Mouse (Mus musculus) kidney, adult 11 months (tissue): ENCODE measurements around the gene Dusp14.

Source experiments
- DNase-seq: peaks from one replicate; pipeline ENCODE4 v3.0.0; 2022

Dusp14 gene

DNA sequence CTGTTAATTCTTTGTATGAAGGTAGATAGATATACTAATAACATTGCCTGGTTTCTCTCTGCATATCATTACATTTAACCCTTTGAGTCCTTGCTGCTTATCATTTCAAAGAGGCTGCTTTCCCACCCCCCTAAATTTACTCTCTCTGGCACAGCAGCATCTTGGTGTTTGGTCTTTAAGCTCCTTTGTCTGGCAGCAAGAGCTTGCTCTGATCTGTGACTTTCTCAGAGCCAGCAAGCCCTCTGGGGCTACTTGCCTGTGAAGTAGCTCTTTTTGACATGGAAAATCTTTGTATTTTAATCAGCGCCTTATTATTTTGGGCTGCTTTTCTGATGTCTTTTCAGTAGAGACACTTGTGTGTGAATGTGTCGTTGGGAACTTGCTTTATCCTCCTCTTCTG, 57.5 kb downstream of the Dusp14 start:
- no peak for DNase-seq

DNA sequence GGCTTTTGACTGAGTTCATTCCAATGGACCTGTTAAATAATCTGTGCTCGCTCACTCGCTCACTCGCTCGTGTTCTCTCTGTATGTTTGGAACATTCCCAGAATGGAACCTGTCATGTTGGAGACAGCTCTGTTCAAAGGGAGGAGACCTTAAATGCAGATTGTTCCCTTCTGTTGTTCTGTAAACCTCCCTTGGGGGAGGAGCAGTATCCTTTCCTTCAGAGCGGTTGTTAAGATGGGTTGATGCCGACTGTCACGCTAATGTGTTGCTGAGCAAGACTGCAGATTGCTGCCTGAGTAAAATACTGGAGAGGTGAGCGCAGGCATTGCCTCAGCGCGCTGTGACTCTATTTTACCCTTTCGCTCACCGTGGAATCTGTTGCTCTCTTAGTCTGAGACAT, 58.0 kb downstream of the Dusp14 start:
- DNase-seq = no peak

DNA sequence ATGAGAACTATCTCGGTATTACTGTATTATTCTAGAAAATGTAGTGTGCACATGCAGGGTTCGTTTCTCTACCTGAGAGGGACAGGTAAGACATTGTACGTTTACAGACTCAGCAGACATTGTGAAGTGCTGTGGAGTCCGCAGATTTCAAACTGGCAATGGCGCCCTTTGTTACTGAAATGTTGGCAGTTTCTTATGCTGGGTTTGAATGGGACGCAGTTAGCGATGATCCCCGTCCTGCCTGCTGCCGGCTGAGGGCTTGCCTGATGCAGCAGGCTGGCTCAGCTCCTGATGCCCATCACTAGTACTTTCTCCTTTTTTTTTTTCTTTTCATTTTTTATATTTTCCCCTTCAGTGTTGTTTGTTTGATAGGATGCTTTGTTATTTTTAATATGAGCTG, 58.6 kb downstream of the Dusp14 start:
- no peak for DNase-seq

DNA sequence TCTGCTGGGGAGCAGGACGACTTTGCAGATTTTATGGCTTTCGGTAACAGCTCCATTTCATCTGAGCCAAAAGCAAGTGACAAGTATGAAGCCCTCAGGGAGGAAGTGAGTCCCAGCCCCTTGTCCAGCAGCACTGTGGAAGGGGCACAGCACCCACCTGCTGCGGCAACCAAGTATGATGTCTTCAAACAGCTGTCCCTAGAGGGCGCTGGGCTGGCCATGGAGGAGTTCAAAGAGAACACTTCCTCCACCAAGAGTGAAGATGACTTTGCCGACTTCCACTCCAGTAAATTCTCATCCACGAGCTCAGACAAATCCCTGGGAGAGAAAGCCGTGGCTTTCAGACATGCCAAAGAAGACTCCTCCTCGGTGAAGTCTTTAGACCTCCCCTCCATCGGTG, 60.1 kb downstream of the Dusp14 start:
- no peak for DNase-seq

DNA sequence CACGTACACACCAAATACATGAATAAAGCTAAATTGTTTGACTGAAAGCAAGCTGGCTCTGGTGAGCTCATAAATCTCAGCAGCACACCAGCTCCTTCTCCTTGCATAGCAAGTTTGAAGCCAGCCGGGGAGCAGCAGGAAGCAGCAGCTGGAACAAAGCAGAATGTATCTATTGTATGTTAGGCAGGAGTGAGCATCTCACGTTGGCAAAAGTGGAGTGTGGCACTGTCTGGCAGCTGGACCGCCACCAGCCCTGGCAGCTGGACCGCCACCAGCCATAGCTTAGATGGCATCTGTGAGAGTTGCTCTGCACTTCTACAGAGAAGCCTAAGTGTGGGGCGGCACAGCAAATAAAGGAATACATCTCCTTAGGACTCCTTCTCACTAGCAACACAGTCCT, 65.1 kb downstream of the Dusp14 start:
- DNase-seq = no peak

DNA sequence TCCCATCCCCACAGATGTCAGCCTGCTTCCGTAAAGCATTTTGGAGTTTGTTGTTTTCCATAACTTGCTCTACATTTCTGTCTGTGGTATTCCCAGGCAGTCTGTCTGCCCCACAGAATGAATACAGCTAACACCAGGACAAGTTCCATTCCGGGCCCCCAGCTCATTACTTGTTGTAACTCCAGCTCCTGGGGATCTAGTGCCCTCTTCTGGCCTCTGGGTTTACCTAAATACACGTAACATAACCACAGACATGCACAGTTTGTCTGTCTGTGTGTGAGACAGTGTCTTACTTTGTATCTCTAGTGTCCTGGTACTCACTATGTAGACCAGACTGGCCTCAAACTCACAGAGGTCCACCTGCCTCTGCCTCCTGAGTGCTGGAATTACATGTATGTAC, 67.8 kb downstream of the Dusp14 start:
- DNase-seq = no peak

DNA sequence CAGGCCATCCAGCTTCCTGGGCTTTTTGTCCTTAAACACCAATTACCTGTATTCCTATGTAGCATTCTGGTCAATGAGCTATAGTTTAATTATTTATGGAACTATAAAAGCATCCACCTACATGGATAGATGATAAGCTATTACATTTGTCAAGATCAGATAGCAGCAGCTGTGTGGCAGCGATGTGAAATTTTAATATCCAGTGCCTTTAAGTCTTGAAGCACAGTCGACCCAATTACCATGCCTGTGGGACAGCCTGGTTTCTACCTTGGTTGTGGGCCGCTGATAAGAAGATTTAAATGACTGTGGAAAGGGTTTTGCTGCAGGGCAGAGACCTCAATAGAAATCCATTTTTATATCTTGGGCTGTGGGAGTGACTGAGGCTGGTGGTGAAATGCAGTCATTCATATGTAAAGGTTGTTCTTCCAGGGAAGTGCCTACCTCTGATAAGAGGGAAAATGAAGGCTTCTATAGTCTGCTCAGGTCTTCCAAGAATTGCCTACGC, 69.6 kb downstream of the Dusp14 start:
- DNase-seq = no peak

DNA sequence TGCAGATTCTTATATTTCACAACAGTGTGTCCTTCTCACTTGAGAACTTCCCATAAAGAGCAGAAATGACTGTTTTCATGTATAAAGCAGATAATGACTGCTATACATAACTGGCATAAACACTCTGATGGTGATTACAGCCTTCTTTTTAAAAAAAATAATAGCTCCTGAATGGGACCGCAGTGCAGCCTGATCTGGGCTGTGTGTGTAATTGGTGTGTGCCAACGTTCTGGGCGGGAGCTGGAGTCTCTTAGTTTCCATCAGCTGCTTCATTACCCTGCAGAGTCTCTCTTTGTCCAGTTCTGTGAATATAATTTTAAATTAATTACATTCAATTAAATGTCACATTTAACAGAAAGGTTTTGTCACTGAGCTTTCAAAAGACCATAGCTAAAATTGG, 70.1 kb downstream of the Dusp14 start:
- no peak for DNase-seq
